Mouse (Mus musculus) thymus, adult 2 months (tissue): ENCODE results near the gene Pramef12.

ENCODE experiments used
- CTCF ChIP-seq: fragments of 200-500 bp; IDR thresholded peaks from 2 replicates; pipeline ENCODE4 v1.5.1; 2012; ENCODE audit warnings: mild to moderate bottlenecking, control low read depth, low read length, moderate library complexity, borderline replicate concordance; ENCODE audit not compliant: control insufficient read depth, poor library complexity, insufficient read depth; ENCODE audit errors: extremely low read depth
- POLR2A ChIP-seq: fragments of 200-500 bp; IDR thresholded peaks from 2 replicates; pipeline ENCODE4 v1.6.1; 2012; ENCODE audit warnings: mild to moderate bottlenecking, low read length, control low read depth, moderate library complexity; ENCODE audit not compliant: control insufficient read depth, poor library complexity, insufficient read depth; ENCODE audit errors: extremely low read depth

GRCm38 (mm10) chr4:144433216-144433615, 25.0 kb upstream of the Pramef12 start:
- TF ChIP-seq CTCF = no peak
- TF ChIP-seq POLR2A = no peak
